Mouse (Mus musculus) limb, embryonic 13.5 days (tissue): ENCODE results near the gene Ascl1. TPM values are rescaled to one million over a fixed set of nuclear protein-coding genes. Genes with fewer than 3 reads are reported as not detected.

Experiments used
- polyA plus RNA-seq: library from polyadenylated mRNA; unstranded; fragments of >200 nt; fragmentation: Nextera tagmentation; extraction: Ambion mirVana; gene quantifications from 2 replicates; pipeline ENCODE4 v1.2.1, GENCODE M21; 2015

The Ascl1 gene
- polyA plus RNA-seq, 1 experiment from 2014 or later: not detected

Other genes with a start within 250 kb of the Ascl1 start
- 0.08 and 0.27 TPM in 2 replicates for gene Pah, start 28.1 kb upstream of the Ascl1 start, polyA plus RNA-seq